Comparison of ENCODE assay signal across 26 mouse cellular contexts in genomic region chr2:94051952-94052351, GRCm38 (mm10). TPM values are rescaled to one million over a fixed set of nuclear protein-coding genes. Genes with fewer than 3 reads are reported as not detected.
DNase-seq lines count a peak whose midpoint lies in the region; ATAC-seq and TF ChIP-seq lines count a peak whose summit lies in the region.
"Had no signal": no experiment of that assay in that cellular context is flagged by ENCODE, and none has a peak within 500 bp of the region (broad histone marks: within the 10 kb centered on the region; RNA-seq: fewer than 3 reads in every experiment).

No protein-coding gene starts in this region.

- TF ChIP-seq EP300 in MEL (IDR thresholded peaks at IDR 0.05; ENCODE audit: low read depth in 1 of 2, low read length in 2 of 2) = no peak

- TF ChIP-seq CTCF in left cerebral cortex, adult 2 months (IDR thresholded peaks at IDR 0.05) = no peak
- TF ChIP-seq CTCF in MEL (IDR thresholded peaks at IDR 0.05 in 2 of 3, conservative IDR thresholded peaks at IDR 0.05 in 1 of 3; ENCODE audit: control insufficient read depth in 1 of 3, insufficient read depth in 1 of 3, low read depth in 2 of 3, low read length in 3 of 3, poor library complexity in 1 of 3, severe bottlenecking in 1 of 3) = no peak

- no peak overlapping the region for H3K4me3 ChIP-seq in left cerebral cortex, adult 2 months
- no peak overlapping the region for H3K4me3 ChIP-seq in MEL (ENCODE audit: control insufficient read depth in 1 of 2, insufficient read depth in 1 of 2, low read depth in 2 of 2, low read length in 2 of 2)
- no peak overlapping the region for H3K4me3 ChIP-seq in heart, embryonic 12.5 days
- H3K4me3 ChIP-seq: forebrain, embryonic 10.5 days; heart, embryonic 10.5 days; hindbrain, embryonic 13.5 days; intestine, embryonic 15.5 days had no signal

- H3K9me3 ChIP-seq in MEL (replicated peaks; ENCODE audit: insufficient read depth, low read length) = no peaks in the 10 kb centered on the region
- no peaks in the 10 kb centered on the region for H3K9me3 ChIP-seq in heart, embryonic 12.5 days (replicated peaks)
- H3K9me3 ChIP-seq: forebrain, embryonic 10.5 days; G1E; heart, embryonic 10.5 days; hindbrain, embryonic 13.5 days; intestine, embryonic 15.5 days had no signal

- no peak for TF ChIP-seq RAD21 in MEL (IDR thresholded peaks at IDR 0.05; ENCODE audit: low read depth, low read length)

- no peak overlapping the region for H3K27ac ChIP-seq in left cerebral cortex, adult 2 months
- H3K27ac ChIP-seq in MEL (ENCODE audit: control insufficient read depth, low read depth, low read length) = no peak overlapping the region
- no peak overlapping the region for H3K27ac ChIP-seq in heart, embryonic 12.5 days (ENCODE audit: poor library complexity, severe bottlenecking)
- H3K27ac ChIP-seq: forebrain, embryonic 10.5 days; heart, embryonic 10.5 days; hindbrain, embryonic 13.5 days; intestine, embryonic 15.5 days had no signal

- no peak overlapping the region for H3K4me2 ChIP-seq in heart, embryonic 12.5 days
- H3K4me2 ChIP-seq: hindbrain, embryonic 13.5 days; intestine, embryonic 15.5 days had no signal

- H3K4me1 ChIP-seq in MEL (ENCODE audit: control insufficient read depth in 1 of 2, insufficient read depth in 2 of 2, low read length in 2 of 2) = no peaks in the 10 kb centered on the region
- H3K4me1 ChIP-seq in heart, embryonic 12.5 days (replicated peaks) = peaks cover 11% of the 10 kb centered on the region

- no peak for TF ChIP-seq POLR2A in MEL (IDR thresholded peaks at IDR 0.05; ENCODE audit: control insufficient read depth in 1 of 2, insufficient read depth in 1 of 2, low read depth in 1 of 2, low read length in 2 of 2, poor library complexity in 1 of 2)

- no peaks in the 10 kb centered on the region for H3K79me2 ChIP-seq in MEL (ENCODE audit: control insufficient read depth, insufficient read depth, low read length, poor library complexity)

- H3K9ac ChIP-seq in MEL (ENCODE audit: control insufficient read depth, low read depth, low read length, poor library complexity, severe bottlenecking) = no peak overlapping the region
- no peak overlapping the region for H3K9ac ChIP-seq in heart, embryonic 12.5 days
- H3K9ac ChIP-seq: hindbrain, embryonic 13.5 days; intestine, embryonic 15.5 days had no signal

- H3K27me3 ChIP-seq in MEL (ENCODE audit: control insufficient read depth in 1 of 2, insufficient read depth in 2 of 2, low read length in 2 of 2) = no peaks in the 10 kb centered on the region
- H3K27me3 ChIP-seq in heart, embryonic 12.5 days (replicated peaks) = no peaks in the 10 kb centered on the region
- H3K27me3 ChIP-seq: hindbrain, embryonic 13.5 days; intestine, embryonic 15.5 days had no signal

- WGBS in heart, embryonic 12.5 days = 88% methylated on average over 5 of the region's 5 CpGs

- no peak for ATAC-seq in heart, embryonic 12.5 days (ENCODE audit: insufficient number of reproducible peaks, low FRiP score)
- ATAC-seq: activated CD4-positive, CD25-positive, alpha-beta regulatory T cell, adult 4 months; intestine, embryonic 15.5 days had no signal

- H3K36me3 ChIP-seq in MEL (ENCODE audit: control insufficient read depth in 1 of 2, insufficient read depth in 2 of 2, low read length in 2 of 2) = no peaks in the 10 kb centered on the region; a peak in 1 of 4 replicates
- no peaks in the 10 kb centered on the region for H3K36me3 ChIP-seq in heart, embryonic 12.5 days
- H3K36me3 ChIP-seq: heart, embryonic 10.5 days; hindbrain, embryonic 13.5 days; intestine, embryonic 15.5 days had no signal

- DNase-seq in adrenal gland, postnatal 14 days = peak; percentile 32
- DNase-seq in adrenal gland, adult 18-20 months (ENCODE audit: low spot score in 2 of 2) = no peak
- DNase-seq in left cerebral cortex, adult 2 months (ENCODE audit: extremely low spot score in 1 of 2, low spot score in 2 of 2) = peak; percentile 23 to 46
- DNase-seq in left cerebral cortex, postnatal 10 days (ENCODE audit: extremely low spot score in 1 of 2, low spot score in 2 of 2) = no peak
- DNase-seq in MEL (ENCODE audit: low read depth, low spot score) = peak; percentile 21
- DNase-seq in left cerebral cortex, adult 9 months (ENCODE audit: low spot score in 2 of 2) = peak; percentile 59 to 73
- DNase-seq in retina, embryonic 14.5 days (ENCODE audit: low spot score) = no peak
- DNase-seq: cerebellum, adult 9-10 months; heart, postnatal 14 days; layer of hippocampus, postnatal 36 days; lung, adult 18-20 months had no signal

- intact Hi-C loops in left cerebral cortex, adult 2 months (cut with DNase I) = loop anchor here (2.0 kb wide), 1 partner anchor 195 kb away; no protein-coding TSS in a partner anchor
- intact Hi-C loops in left cerebral cortex, postnatal 10 days (cut with DNase I) = no loop called here

TF ChIP-seq in MEL, 35 proteins besides CTCF, POLR2A, EP300 and RAD21:
- no peak for TF ChIP-seq MAX (IDR thresholded peaks at IDR 0.05; ENCODE audit: low read length)

RNA-seq across cellular contexts. Expression of gene Alkbh3, which starts 41.3 kb away (rescaled TPM):
- 48.8 and 65.8 TPM in 2 replicates for total RNA-seq in adrenal gland, postnatal 14 days (2021)
- total RNA-seq in adrenal gland, adult 18-20 months (2021) = 10 to 100 TPM; 43.4 to 58.2 TPM
- 10 to 100 TPM; 26.1 to 28.1 TPM for total RNA-seq in left cerebral cortex, adult 2 months (2021)
- total RNA-seq in left cerebral cortex, postnatal 10 days (2021) = 10 to 100 TPM; 26.9 to 29.2 TPM
- total RNA-seq in MEL (2012; rRNA removed) = not detected in 2 replicates
- polyA plus RNA-seq in MEL (2012; ENCODE audit: insufficient read depth in 1 of 2, insufficient read length in 2 of 2, low read depth in 1 of 2, low replicate concordance in 2 of 2, missing spikeins in 1 of 2) = not detected
- polyA plus RNA-seq in heart, embryonic 12.5 days (2016; fragmentation: Nextera tagmentation; extraction: Ambion mirVana) = 60.3 and 63.1 TPM in 2 replicates

RNA-seq across cellular contexts. Expression of gene Gm27027, which starts 55.8 kb away (rescaled TPM):
- total RNA-seq in adrenal gland, postnatal 14 days (2021) = not detected in 2 replicates
- total RNA-seq in adrenal gland, adult 18-20 months (2021) = not detected
- total RNA-seq in left cerebral cortex, adult 2 months (2021) = not detected
- total RNA-seq in left cerebral cortex, postnatal 10 days (2021) = not detected
- not detected in 2 replicates for total RNA-seq in MEL (2012; rRNA removed)
- not detected for polyA plus RNA-seq in MEL (2012; ENCODE audit: insufficient read depth in 1 of 2, insufficient read length in 2 of 2, low read depth in 1 of 2, low replicate concordance in 2 of 2, missing spikeins in 1 of 2)
- not detected in 2 replicates for polyA plus RNA-seq in heart, embryonic 12.5 days (2016; fragmentation: Nextera tagmentation; extraction: Ambion mirVana)
- total RNA-seq: G1E; gastrocnemius, postnatal 4 days; heart, postnatal 14 days; layer of hippocampus, postnatal 36 days; liver, adult 2 months; megakaryocyte-erythroid progenitor cell, adult 5-6 weeks; midbrain, postnatal 0 days had no signal
- polyA plus RNA-seq: activated CD4-positive, CD25-positive, alpha-beta regulatory T cell, adult 4 months; embryonic facial prominence, embryonic 14.5 days; forebrain, embryonic 10.5 days; G1E; heart, embryonic 10.5 days; hindbrain, embryonic 13.5 days; intestine, embryonic 15.5 days; kidney, embryonic 14.5 days; liver, adult 2 months; midbrain, postnatal 0 days; neural tube, embryonic 11.5 days; thymus, postnatal 0 days had no signal

Comparison
In these comparisons a context has a peak if more than half of its experiments do, and no peak if none do; other contexts are left out.
1. DNase-seq: peak in adrenal gland, postnatal 14 days (single experiment), left cerebral cortex, adult 2 months (2 of 2), MEL (single experiment) and left cerebral cortex, adult 9 months (2 of 2); none in adrenal gland, adult 18-20 months (0 of 2), left cerebral cortex, postnatal 10 days (0 of 2) and retina, embryonic 14.5 days (single experiment).
2. RNA of gene Alkbh3, which starts 41.3 kb away (total RNA-seq): 43.4 to 58.2 TPM in adrenal gland, adult 18-20 months, 48.8 to 65.8 TPM in adrenal gland, postnatal 14 days, 26.9 to 29.2 TPM in left cerebral cortex, postnatal 10 days and 26.1 to 28.1 TPM in left cerebral cortex, adult 2 months; not detected in MEL; every median in the first group is over 10 times any median in the second.